ENCODE assay signal across 13 mouse cellular contexts in the genomic region with DNA sequence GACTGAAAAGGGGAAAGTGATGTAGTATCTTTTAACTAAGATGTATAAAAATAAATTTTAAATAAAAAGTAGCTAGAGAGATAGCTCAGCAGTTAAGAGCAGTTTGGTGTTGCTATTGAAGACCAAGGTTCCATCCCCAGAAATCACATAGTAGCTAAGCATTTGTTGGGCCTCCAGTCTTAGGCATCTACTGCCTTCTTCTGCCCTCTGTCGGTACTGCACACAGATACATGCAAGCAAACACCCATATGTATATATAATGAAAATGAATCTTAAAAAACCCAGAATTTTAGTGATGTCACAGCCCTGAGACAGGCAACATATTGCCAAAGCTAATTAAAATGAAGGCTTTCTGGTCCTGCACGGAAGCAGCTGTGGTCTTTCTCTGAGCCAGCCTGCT. TPM values are rescaled to one million over a fixed set of nuclear protein-coding genes. Genes with fewer than 3 reads are reported as not detected.
DNase-seq lines count a peak whose midpoint lies in the region; ATAC-seq and TF ChIP-seq lines count a peak whose summit lies in the region.
"Had no signal": no experiment of that assay in that cellular context is flagged by ENCODE, and none has a peak within 500 bp of the region (broad histone marks: within the 10 kb centered on the region; RNA-seq: fewer than 3 reads in every experiment).

No protein-coding gene starts in this region.

- ATAC-seq in CD4-positive, CD25-positive, alpha-beta regulatory T cell, adult 4 months = no peak

- H3K4me3 ChIP-seq in layer of hippocampus, adult 2 months = no peak overlapping the region
- H3K4me3 ChIP-seq: heart, embryonic 12.5 days; limb, embryonic 12.5 days had no signal

- peak; percentile 54 for TF ChIP-seq CTCF in layer of hippocampus, adult 2 months (conservative IDR thresholded peaks at IDR 0.05)

- DNase-seq in CD4-positive, CD25-positive, alpha-beta regulatory T cell, adult 2 months (ENCODE audit: low read depth, low spot score) = peak; percentile 23
- DNase-seq in layer of hippocampus, adult 2 months (ENCODE audit: low spot score in 2 of 2) = no peak
- DNase-seq in layer of hippocampus, adult 9-11 months = no peak
- DNase-seq in A20 (ENCODE audit: low read depth, low spot score) = peak; percentile 35
- peak; percentile 14 for DNase-seq in embryo, embryonic 11 days
- DNase-seq in yolk sac, embryonic 10.5 days (ENCODE audit: low spot score) = no peak
- no peak for DNase-seq in spleen, postnatal 36 days (ENCODE audit: low spot score in 2 of 2)
- DNase-seq: right cerebral cortex, postnatal 4 days had no signal

- H3K27ac ChIP-seq in layer of hippocampus, adult 2 months = no peak overlapping the region
- H3K27ac ChIP-seq: limb, embryonic 12.5 days; macrophage had no signal

RNA-seq across cellular contexts. Expression of a gene that starts 15.9 kb away (rescaled TPM):
- polyA plus RNA-seq in CD4-positive, CD25-positive, alpha-beta regulatory T cell, adult 4 months (2017; shearing (Covaris generic)) = not detected
- not detected for total RNA-seq in layer of hippocampus, adult 2 months (2021)
- total RNA-seq: layer of hippocampus, adult 8-10 months had no signal
- polyA plus RNA-seq: heart, embryonic 12.5 days; limb, embryonic 12.5 days; macrophage had no signal

Comparison
In these comparisons a context has a peak if more than half of its experiments do, and no peak if none do; other contexts are left out.
1. DNase-seq: peak in CD4-positive, CD25-positive, alpha-beta regulatory T cell, adult 2 months (single experiment), A20 (single experiment) and embryo, embryonic 11 days (single experiment); none in layer of hippocampus, adult 2 months (0 of 2), layer of hippocampus, adult 9-11 months (single experiment), yolk sac, embryonic 10.5 days (single experiment) and spleen, postnatal 36 days (0 of 2).